Comparison of ENCODE assay signal across 8 mouse cellular contexts in the genomic region with DNA sequence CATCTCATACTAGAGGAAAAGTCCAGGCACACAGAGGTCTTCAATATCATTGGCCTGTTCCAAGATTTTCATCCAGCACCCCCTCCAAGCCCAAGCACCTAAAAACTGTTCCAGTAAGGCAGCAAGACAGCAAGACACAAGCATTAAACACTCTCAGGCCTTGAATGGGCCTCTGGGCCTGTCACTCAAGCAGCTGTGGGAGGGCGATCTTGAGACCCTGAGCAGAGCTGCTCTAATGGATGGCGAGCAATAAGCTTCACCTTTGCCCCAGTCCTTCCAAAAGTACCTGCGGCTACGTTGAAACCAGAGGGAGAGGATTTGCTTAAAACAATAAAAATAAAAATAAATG.
DNase-seq lines count a peak whose midpoint lies in the region; ATAC-seq and TF ChIP-seq lines count a peak whose summit lies in the region.

No protein-coding gene starts in this region.

- no peaks in the 10 kb centered on the region for H3K4me1 ChIP-seq in kidney, adult 2 months (ENCODE audit: control insufficient read depth, insufficient read depth, low read length)
- no peaks in the 10 kb centered on the region for H3K4me1 ChIP-seq in forebrain, embryonic 11.5 days (replicated peaks; ENCODE audit: control insufficient read depth, insufficient read depth, low read length)
- H3K4me1 ChIP-seq in liver, embryonic 12.5 days = peaks cover 17% of the 10 kb centered on the region

- H3K36me3 ChIP-seq in kidney, adult 2 months (ENCODE audit: control insufficient read depth, insufficient read depth, low read length) = no peaks in the 10 kb centered on the region
- no peaks in the 10 kb centered on the region for H3K36me3 ChIP-seq in forebrain, embryonic 11.5 days (ENCODE audit: control insufficient read depth, insufficient read depth, low read length)
- H3K36me3 ChIP-seq in liver, embryonic 12.5 days = no peaks in the 10 kb centered on the region

- peak overlapping the region; percentile 83 for H3K9ac ChIP-seq in forebrain, embryonic 11.5 days (ENCODE audit: low read length)
- peak overlapping the region; percentile 65 for H3K9ac ChIP-seq in liver, embryonic 12.5 days

- no peak for TF ChIP-seq POLR2A in kidney, adult 2 months (IDR thresholded peaks at IDR 0.05; ENCODE audit: low read depth, low read length)

- peak overlapping the region; percentile 72 for H3K4me3 ChIP-seq in kidney, adult 2 months (ENCODE audit: insufficient read depth, low read depth, low read length)
- H3K4me3 ChIP-seq in forebrain, embryonic 11.5 days (ENCODE audit: low read depth, low read length) = peak overlapping the region; percentile 65
- peak overlapping the region; percentile 69 for H3K4me3 ChIP-seq in liver, embryonic 12.5 days

- DNase-seq in kidney, adult 2 months = no peak
- DNase-seq in kidney, adult 11 months = no peak
- DNase-seq in MEL-GATA-1-ER (ENCODE audit: extremely low read depth, low read depth) = peak; percentile 75
- no peak for DNase-seq in forebrain, embryonic 11.5 days (ENCODE audit: low spot score)
- DNase-seq in telencephalon, adult 2 months (ENCODE audit: low read depth, low spot score) = peak; percentile 4
- DNase-seq in cerebellum, postnatal 36 days = no peak
- DNase-seq in kidney, postnatal 10 days = no peak

- H3K9me3 ChIP-seq in forebrain, embryonic 11.5 days (ENCODE audit: control insufficient read depth, low read length) = no peaks in the 10 kb centered on the region
- H3K9me3 ChIP-seq in liver, embryonic 12.5 days (replicated peaks) = no peaks in the 10 kb centered on the region

- H3K4me2 ChIP-seq in forebrain, embryonic 11.5 days (ENCODE audit: low read depth, low read length, severe bottlenecking) = peak overlapping the region; percentile 74
- peak overlapping the region; percentile 80 for H3K4me2 ChIP-seq in liver, embryonic 12.5 days

- WGBS in kidney, adult 2 months = 2% methylated on average over 4 of the region's 4 CpGs
- WGBS in forebrain, embryonic 11.5 days = 0% methylated on average over 4 of the region's 4 CpGs
- WGBS in liver, embryonic 12.5 days (ENCODE audit: insufficient replicate concordance) = under 1% methylated on average over 4 of the region's 4 CpGs

- no peaks in the 10 kb centered on the region for H3K27me3 ChIP-seq in kidney, adult 2 months (replicated peaks; ENCODE audit: control insufficient read depth, insufficient read depth, low read length)
- H3K27me3 ChIP-seq in forebrain, embryonic 11.5 days (ENCODE audit: control insufficient read depth, insufficient read depth, low read length) = no peaks in the 10 kb centered on the region
- 0 out of 2 replicates have a peak, but pooled peaks cover 3% of the 10 kb centered on the region for H3K27me3 ChIP-seq in liver, embryonic 12.5 days (replicated peaks)

- ATAC-seq in forebrain, embryonic 11.5 days (replicated peaks; ENCODE audit: low FRiP score) = peak; percentile 80
- peak; percentile 57 for ATAC-seq in liver, embryonic 12.5 days

- no peak for TF ChIP-seq CTCF in kidney, adult 2 months (conservative IDR thresholded peaks at IDR 0.05; ENCODE audit: insufficient read depth, insufficient read length, low read depth, low read length)

- H3K27ac ChIP-seq in kidney, adult 2 months (ENCODE audit: insufficient read depth, low read depth, low read length) = peak overlapping the region; percentile 39
- peak overlapping the region; percentile 96 for H3K27ac ChIP-seq in forebrain, embryonic 11.5 days (ENCODE audit: low read depth, low read length)
- peak overlapping the region; percentile 93 for H3K27ac ChIP-seq in liver, embryonic 12.5 days

Comparison
In these comparisons a context has a peak if more than half of its experiments do, and no peak if none do; other contexts are left out.
1. DNase-seq: peak in MEL-GATA-1-ER (single experiment) and telencephalon, adult 2 months (single experiment); none in kidney, adult 2 months (single experiment), kidney, adult 11 months (single experiment), forebrain, embryonic 11.5 days (single experiment), cerebellum, postnatal 36 days (0 of 2) and kidney, postnatal 10 days (single experiment).
2. H3K27ac ChIP-seq: peak in every context shown above with its lines; median percentile 96 in forebrain, embryonic 11.5 days; 93 in liver, embryonic 12.5 days; 39 in kidney, adult 2 months.
3. Peak in every context shown above with its lines, with median percentiles within 50 percentile points of each other: H3K4me3 ChIP-seq.